Mouse (Mus musculus): ENCODE data around the gene Fto. TPM values are rescaled to one million over a fixed set of nuclear protein-coding genes. Genes with fewer than 3 reads are reported as not detected.

Gene Fto
- total RNA-seq, 2 experiments from 2014 or later = 81.7 to 85.5 TPM

DNA sequence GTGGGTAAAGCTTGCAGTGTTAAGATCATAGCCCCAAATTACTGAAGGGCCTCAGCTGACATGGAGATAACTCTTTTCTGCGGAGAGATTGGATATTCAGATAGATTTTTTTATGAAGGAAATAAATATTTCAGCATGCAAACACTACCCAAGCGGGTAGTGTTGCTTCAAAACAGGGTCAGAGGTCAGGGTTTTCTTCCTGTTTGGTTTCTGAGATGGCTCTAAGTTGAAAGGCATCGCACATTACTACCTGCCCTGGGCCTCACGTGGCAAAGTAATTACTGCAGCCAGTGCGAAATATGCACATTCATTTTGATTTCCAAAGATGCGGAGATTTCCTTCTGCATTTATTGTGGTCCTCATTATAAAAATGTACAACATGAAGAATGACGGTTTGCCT lies 249.3 kb downstream of the Fto start:
- H3K4me3 ChIP-seq = no peak overlapping the region
- DNase-seq = no peak
- H3K27ac ChIP-seq = peak overlapping the region; percentile 66
- intact Hi-C loops (cut with DNase I) = no loop called here
- no peak for TF ChIP-seq CTCF (IDR thresholded peaks at IDR 0.05)

GRCm38 (mm10) chr8:91563326-91563725 lies 250.0 kb downstream of the Fto start:
- intact Hi-C loops (cut with DNase I) = no loop called here
- no peak for TF ChIP-seq CTCF (IDR thresholded peaks at IDR 0.05)
- H3K27ac ChIP-seq = peak overlapping the region; percentile 66

GRCm38 (mm10) chr8:91565869-91566502 lies 252.7 kb downstream of the Fto start:
- no peak for TF ChIP-seq CTCF (IDR thresholded peaks at IDR 0.05)
- no peak for DNase-seq
- H3K4me3 ChIP-seq = no peak overlapping the region
- no peak overlapping the region for H3K27ac ChIP-seq
- intact Hi-C loops (cut with DNase I) = no loop called here

More at GRCm38 (mm10) chr8:91563326-91563725, 250.0 kb downstream of the Fto start:
- DNase-seq = no peak
- no peak overlapping the region for H3K4me3 ChIP-seq

DNA sequence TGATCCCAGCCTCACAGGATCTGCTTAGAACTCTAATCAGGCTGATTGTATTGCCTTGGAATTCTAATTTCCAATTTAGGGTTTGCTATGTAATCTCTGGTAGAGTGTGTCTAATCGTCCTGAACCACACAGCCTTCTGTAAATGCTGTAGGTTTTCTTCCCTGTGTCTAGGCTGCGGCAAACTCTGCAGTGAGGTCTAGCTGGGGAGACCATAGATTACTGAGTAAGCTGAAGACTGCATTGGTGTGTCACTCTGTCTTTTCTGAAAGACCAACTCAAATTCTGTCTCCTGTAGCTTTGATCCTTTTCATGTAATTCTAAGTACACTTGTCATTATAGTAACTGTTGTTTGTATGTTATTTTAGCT lies 253.2 kb downstream of the Fto start:
- no peak overlapping the region for H3K27ac ChIP-seq
- no peak for DNase-seq
- no peak overlapping the region for H3K4me3 ChIP-seq
- TF ChIP-seq CTCF (IDR thresholded peaks at IDR 0.05) = no peak
- intact Hi-C loops (cut with DNase I) = no loop called here

DNA sequence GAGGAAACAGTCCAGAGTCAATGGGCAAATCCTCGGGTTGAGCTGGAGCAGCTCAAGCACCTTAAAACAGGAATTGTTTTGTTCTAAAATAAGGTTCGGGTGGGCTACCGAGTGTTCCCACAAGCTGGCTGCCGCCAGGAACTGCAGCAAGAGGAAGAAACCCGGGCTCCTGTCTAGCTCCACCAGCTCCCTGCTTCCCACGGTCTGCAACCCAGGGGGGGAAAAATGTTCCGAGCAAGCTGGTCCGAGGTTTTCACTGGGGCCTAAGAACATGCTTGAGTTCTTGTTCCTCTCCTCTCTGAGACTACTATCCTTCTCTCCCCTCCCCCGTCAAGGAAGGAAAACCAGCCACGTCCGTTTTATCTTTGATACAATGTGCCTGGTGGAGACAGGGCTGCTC lies 256.5 kb downstream of the Fto start:
- H3K4me3 ChIP-seq = no peak overlapping the region
- intact Hi-C loops (cut with DNase I) = loop anchor here (5.0 kb wide), 1 partner anchor 57 kb away; no protein-coding TSS in a partner anchor
- TF ChIP-seq CTCF (IDR thresholded peaks at IDR 0.05) = no peak
- DNase-seq = no peak
- H3K27ac ChIP-seq = peak overlapping the region; percentile 74; the same call in 1 of the 2 replicates

DNA sequence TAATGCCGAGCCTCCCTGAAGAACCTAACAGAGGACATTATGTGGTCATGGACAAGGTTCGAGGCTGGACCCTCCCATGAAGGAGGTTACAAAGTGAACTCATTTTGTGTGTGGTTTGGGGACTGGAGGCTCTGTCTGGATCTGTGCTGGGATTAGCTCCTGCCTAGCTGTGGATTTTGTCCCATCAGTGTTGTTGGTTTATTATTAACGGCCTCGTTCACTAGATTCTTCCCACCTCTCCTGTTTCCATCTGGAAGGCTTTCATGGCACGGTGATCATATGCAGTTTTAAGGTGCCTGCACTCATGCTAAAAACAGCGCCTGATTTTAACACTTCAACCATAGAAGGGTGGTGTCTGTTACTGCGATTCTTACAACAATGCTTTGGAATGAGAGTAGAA lies 257.5 kb downstream of the Fto start:
- H3K27ac ChIP-seq = peak overlapping the region; percentile 74
- no peak overlapping the region for H3K4me3 ChIP-seq
- peak; percentile 55 for DNase-seq
- intact Hi-C loops (cut with DNase I) = loop anchor here (5.0 kb wide), 1 partner anchor 56 kb away; no protein-coding TSS in a partner anchor
- TF ChIP-seq CTCF (IDR thresholded peaks at IDR 0.05) = no peak

- no peak for DNase-seq
- intact Hi-C loops (cut with DNase I) = loop anchor here (5.0 kb wide), 1 partner anchor 55 kb away; no protein-coding TSS in a partner anchor
- Histone ChIP-seq H3K4me3 (no peak overlapping the region), H3K27ac (peak overlapping the region; percentile 35; the same call in 1 of the 2 replicates)
- no peak for TF ChIP-seq CTCF (IDR thresholded peaks at IDR 0.05)
These were observed 258.7 kb downstream of the Fto start for GRCm38 (mm10) chr8:91571978-91572377.

- no peak for TF ChIP-seq CTCF (IDR thresholded peaks at IDR 0.05)
- intact Hi-C loops (cut with DNase I) = loop anchor here (5.0 kb wide), 1 partner anchor 55 kb away; no protein-coding TSS in a partner anchor
- Histone ChIP-seq H3K27ac (no peak overlapping the region), H3K4me3 (no peak overlapping the region)
- no peak for DNase-seq
These were observed 259.3 kb downstream of the Fto start for GRCm38 (mm10) chr8:91572630-91573029.

- DNase-seq = no peak
- no peak for TF ChIP-seq CTCF (IDR thresholded peaks at IDR 0.05)
- Histone ChIP-seq H3K4me3 (no peak overlapping the region), H3K27ac (no peak overlapping the region)
- intact Hi-C loops (cut with DNase I) = no loop called here
These were observed 262.3 kb downstream of the Fto start for GRCm38 (mm10) chr8:91575576-91575975.

DNA sequence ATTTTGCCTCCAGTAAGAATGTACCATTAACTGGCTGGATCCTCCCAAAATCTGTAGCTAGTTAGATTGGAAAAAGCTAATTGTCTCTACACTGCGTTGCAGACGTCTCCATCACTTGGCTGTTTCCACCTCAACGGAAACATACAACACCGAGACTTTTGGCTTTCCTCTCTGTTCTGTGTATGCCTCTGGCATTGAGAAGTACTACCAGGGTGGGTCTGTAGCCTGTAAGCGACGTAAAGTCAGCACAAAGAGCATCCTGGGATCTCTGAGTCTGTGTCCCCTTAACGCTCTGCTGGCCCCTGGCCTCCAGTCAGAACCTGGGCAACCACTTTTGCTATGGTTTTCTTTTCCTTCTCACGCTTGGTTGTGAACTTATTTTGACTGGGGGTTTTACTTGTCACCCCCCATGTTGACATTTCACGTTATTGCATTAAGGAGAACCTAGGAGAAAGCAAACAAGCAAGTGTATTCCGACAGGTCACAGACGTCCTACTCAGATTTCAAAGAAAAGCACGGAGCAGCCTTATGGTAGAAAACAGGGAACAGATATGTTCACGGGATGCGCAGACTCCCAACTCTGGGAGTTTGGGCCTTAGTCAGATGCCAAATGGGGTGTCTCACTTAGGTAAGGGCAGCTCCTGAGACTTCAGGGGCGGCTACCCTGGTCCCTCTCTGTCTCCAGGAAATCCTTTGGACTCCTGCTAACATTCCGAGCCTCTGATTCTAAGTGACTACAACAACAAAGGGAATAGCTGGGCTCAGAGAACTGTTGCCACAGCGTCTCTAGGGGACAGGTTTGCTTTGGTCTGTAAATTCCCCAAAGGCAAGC lies 263.0 kb downstream of the Fto start:
- no peak for TF ChIP-seq CTCF (IDR thresholded peaks at IDR 0.05)
- intact Hi-C loops (cut with DNase I) = no loop called here
- Histone ChIP-seq H3K27ac (peak overlapping the region; percentile 32), H3K4me3 (no peak overlapping the region)
- DNase-seq = no peak

GRCm38 (mm10) chr8:91576918-91577241 lies 263.6 kb downstream of the Fto start:
- peak overlapping the region; percentile 32 for H3K27ac ChIP-seq
- no peak for TF ChIP-seq CTCF (IDR thresholded peaks at IDR 0.05)
- H3K4me3 ChIP-seq = no peak overlapping the region
- intact Hi-C loops (cut with DNase I) = no loop called here
- DNase-seq = no peak

- intact Hi-C loops (cut with DNase I) = no loop called here
- no peak for DNase-seq
- TF ChIP-seq CTCF (IDR thresholded peaks at IDR 0.05) = no peak
- no peak overlapping the region for H3K4me3 ChIP-seq
- H3K27ac ChIP-seq = no peak overlapping the region; the same call in 1 of the 2 replicates
These were observed 264.3 kb downstream of the Fto start for GRCm38 (mm10) chr8:91577605-91578004.

DNA sequence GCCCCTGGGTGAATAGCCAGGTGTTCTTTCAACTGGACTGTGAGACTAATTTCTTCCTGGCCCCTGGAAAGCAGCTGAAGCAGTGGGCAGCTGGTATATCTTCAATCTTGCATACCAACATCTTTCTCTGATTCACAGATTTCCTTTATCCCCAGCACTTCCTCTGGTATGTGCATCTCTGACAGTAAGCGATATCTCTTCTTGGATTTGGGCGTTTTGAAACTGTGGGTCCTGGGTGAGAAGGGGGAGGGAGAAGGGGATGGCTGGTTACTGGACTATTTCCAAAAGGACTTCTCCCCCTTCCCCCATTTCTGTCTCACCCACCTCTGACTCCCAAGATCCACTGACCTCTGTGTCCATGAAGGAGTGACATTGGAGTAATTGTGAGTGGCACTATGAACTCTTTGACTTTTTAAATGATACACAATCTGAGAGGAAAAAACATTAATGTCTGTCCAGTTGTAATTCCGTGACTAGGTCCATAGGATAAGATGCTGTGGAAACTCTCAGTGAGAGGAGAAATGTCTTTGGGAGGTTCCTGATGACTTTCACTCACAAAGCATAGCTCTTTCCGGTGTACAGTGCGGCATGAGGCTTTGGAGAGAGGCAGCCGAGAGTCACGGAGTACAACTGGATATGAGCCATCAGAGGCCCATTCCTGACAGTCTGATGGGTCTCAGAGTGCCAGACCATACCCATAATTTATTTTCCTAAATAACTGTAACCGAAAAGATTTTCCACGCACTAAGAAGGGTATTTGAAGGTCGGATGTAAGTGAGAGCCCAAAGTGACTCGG lies 271.5 kb downstream of the Fto start:
- H3K4me3 ChIP-seq = no peak overlapping the region
- TF ChIP-seq CTCF (IDR thresholded peaks at IDR 0.05) = no peak
- DNase-seq = no peak
- intact Hi-C loops (cut with DNase I) = no loop called here
- no peak overlapping the region for H3K27ac ChIP-seq

All from gastrocnemius, adult 2 months (tissue).